Mouse (Mus musculus): ENCODE measurements at regions not wholly inside any gene's neighbourhood (a gene's known extent, or its start where the extent isn't known, plus 50 kb on each side); places are given as distances from the start of the nearest gene placed in this dataset.

DNA sequence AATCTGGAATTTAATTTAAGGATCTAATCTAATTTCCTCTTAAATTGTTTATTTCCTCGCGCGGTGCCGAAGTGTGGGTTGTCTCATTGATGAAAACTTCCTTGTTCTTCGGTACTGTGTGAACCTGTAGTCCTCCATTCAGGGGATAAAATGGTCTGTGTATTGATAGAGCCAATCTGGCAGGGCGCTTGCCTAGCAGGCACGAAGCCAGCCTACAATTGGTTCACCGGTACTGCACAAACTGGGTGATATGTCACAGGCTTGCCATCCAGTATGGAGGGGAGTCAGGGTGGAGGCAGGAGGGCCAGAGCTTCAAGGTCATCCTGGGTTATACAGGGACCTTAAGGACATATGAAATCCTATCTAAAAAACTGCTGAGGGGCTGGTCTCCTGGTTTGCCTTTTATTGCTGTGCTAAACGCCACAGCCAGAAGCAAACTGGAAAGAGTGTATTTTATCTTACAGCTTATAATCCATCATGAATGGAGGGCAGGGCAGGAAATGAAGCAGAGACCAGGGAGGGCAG, 161.6 kb upstream of the Cntnap4 start:
- TF ChIP-seq CTCF (IDR thresholded peaks at IDR 0.05; ENCODE audit: low read depth) (no peak), EP300 (IDR thresholded peaks at IDR 0.05; ENCODE audit: low read depth) (no peak)
